Mouse (Mus musculus): ENCODE measurements around the gene Plppr1.
"Not testable (repeated sequence)": the region's sequence is repeated elsewhere in the genome, so short reads cannot be mapped to it uniquely, and the experiment has no call there.

Gene Plppr1

DNA sequence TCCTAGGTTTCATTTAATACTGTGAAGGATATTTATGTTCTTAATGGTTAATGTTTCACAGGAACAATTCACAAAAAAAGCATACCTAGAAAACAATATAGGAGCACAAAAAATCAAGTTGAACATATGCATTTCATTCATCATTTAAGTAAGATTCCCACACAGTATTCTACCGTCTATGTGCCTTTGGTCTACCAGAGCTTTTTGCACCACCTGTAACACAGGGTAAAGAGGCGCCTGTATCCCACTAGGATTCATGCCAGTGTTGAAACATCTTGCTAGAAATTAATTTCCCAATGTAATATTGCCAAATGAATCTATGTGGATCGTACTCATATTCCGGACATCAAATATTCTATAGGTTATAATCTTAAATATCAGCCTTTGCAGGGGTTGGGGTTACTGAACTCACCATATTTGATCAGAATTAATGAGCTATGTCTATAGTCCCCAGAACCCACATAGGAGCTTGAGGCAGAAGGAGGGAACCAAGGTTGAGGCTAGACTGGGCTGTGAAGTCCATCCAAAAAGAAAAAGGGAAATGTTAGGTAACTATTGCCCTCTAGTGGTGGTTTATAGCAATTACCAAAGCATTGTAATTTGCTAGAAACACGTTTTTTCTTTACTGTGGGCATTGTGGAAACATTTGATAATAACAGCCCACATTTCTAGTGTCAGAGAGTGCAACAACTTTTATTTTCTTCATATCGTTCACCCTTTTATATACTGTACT, 263.0 kb downstream of the Plppr1 start:
- in situ Hi-C loops (cut with MboI; ENCODE audit: low pct_unique_long_range_greater_than_20kb in 1 of 2, low sequenced_read_pairs in 2 of 2, unreplicated experiment in 1 of 2): no loop called here

DNA sequence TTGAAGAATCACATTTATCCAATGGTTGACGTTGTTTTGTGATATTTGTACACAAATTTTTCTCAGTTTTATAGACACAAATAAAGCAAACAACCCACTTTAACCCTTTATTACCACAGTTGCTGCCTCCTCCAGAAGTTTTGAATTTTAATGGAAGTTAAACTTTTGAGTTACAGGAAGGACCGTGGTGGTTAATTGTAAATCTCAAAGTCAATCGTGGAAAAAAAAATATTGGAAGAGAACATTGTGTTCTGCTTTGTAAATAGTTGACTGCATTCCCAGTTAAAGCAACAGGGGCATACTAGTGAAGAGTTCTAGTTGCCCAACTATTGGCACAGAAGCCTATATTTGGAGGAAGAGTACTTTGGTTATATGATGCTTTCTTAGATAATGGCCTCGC, 278.9 kb downstream of the Plppr1 start:
- in situ Hi-C loops (cut with MboI; ENCODE audit: low pct_unique_long_range_greater_than_20kb in 1 of 2, low sequenced_read_pairs in 2 of 2, unreplicated experiment in 1 of 2): not testable (repeated sequence)

DNA sequence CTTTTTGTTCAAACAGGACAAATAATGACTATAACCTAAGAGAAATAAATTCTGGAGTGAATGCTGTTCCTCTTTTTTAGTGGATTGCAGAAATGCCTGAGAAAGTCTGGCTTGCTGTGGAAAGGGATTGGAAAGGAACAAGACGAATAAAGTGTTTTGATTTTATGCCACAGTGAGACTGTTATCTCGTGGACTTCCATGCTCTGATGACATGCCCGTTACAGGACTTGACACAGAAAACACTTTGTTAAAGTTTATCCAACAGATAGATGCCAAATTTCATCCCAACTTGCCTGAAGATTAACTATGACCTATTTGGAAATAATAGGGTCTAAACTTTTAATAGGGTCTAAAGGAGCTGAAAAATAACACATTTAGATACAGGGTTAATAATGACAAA, 281.0 kb downstream of the Plppr1 start:
- in situ Hi-C loops (cut with MboI; ENCODE audit: low pct_unique_long_range_greater_than_20kb in 1 of 2, low sequenced_read_pairs in 2 of 2, unreplicated experiment in 1 of 2): not testable (repeated sequence)

DNA sequence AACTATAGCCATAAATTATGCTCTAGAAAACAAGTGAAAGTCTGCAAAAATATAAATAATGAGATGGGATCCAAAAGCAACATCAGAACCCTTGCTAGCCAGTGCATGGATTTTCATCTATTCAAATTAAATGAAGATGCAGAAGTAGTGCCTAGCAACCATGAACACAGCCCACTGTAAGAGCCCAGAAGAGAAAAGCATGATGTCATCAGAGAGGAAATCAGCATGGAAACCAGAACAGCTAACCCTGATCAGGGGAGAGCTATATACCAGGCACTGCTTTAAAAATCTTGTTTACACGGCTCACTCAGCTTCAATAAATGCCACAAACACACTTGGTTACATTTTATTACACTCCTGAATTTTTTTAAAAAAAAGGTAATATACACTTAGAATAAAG, 288.9 kb downstream of the Plppr1 start:
- in situ Hi-C loops (cut with MboI; ENCODE audit: low pct_unique_long_range_greater_than_20kb in 1 of 2, low sequenced_read_pairs in 2 of 2, unreplicated experiment in 1 of 2): not testable (repeated sequence)

DNA sequence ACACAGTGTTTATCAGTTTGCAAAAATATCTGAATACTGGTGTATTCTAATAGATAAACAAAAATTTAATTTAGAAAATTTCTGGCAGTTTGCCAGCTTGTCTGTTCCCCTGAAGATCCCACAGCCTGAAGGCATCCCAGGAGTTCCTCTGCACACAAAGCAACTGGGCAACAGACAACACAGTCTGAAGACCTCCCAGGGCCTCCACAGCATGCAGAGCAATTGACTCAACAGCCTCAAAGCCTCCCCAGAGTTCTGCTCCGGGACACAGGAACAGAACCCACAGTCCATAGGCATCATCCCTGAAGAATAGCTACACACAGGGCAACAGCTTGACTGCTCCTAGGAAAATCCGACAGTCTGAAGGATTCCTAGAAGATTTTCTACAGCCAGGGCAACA, 289.6 kb downstream of the Plppr1 start:
- in situ Hi-C loops (cut with MboI; ENCODE audit: low pct_unique_long_range_greater_than_20kb in 1 of 2, low sequenced_read_pairs in 2 of 2, unreplicated experiment in 1 of 2): no loop called here

DNA sequence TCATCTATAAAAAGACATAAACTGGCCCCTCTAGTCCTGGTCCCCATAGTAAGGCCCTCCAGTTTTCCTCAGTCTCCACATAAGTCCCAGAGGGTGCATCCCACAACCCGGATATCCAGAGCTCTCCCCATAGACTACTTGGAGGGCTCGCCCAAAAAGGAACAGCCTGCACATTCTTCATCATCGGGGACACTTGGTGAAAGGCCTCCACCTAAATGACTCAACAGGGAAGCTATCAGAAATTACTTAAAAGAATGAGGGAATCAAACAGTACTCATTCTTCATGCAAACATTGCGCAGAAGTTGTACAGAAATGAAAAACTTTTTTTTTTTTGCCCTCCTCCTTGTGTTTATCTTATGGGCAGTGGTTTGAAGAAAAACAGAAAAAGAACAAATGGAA, 291.4 kb downstream of the Plppr1 start:
- in situ Hi-C loops (cut with MboI; ENCODE audit: low pct_unique_long_range_greater_than_20kb in 1 of 2, low sequenced_read_pairs in 2 of 2, unreplicated experiment in 1 of 2): no loop called here

DNA sequence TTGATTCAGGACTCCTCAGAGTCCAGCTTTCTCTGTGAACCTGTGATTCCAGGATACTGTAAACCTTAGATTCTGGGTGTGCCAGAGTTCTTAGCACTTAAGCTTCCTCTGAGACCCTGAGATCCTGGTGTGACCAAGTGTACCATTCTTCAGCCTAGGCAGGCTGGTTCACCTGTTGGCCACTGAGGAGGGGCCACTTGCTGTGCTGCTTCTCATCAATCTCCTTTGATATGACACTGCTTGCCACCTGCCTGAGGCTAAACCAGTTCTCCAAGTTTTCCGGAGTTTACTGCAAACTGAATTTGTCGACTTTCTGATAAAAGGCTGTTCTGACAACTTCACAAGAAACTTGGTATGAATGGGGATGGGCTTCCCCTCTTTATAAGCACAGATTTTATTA, 298.0 kb downstream of the Plppr1 start:
- in situ Hi-C loops (cut with MboI; ENCODE audit: low pct_unique_long_range_greater_than_20kb in 1 of 2, low sequenced_read_pairs in 2 of 2, unreplicated experiment in 1 of 2): no loop called here

DNA sequence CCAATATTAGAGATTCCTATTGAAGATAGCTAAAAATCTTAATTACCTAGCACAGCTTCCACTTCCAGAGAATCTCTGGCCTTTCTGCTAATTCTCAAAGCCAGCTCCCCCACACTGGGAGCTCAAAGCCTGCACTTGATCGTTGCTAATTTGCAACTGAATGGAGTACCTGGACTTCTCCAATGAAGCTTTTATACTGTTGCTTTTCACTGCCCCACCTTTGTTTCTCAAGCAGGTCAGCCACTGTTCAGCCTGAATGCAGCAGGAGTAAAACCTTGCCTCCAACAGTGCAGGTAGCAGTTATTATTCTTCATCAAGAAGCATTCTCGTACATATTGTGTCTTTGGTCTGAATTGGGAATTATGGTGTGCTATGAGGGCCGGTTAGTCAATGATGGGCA, 309.0 kb downstream of the Plppr1 start:
- in situ Hi-C loops (cut with MboI; ENCODE audit: low pct_unique_long_range_greater_than_20kb in 1 of 2, low sequenced_read_pairs in 2 of 2, unreplicated experiment in 1 of 2): not testable (repeated sequence)

DNA sequence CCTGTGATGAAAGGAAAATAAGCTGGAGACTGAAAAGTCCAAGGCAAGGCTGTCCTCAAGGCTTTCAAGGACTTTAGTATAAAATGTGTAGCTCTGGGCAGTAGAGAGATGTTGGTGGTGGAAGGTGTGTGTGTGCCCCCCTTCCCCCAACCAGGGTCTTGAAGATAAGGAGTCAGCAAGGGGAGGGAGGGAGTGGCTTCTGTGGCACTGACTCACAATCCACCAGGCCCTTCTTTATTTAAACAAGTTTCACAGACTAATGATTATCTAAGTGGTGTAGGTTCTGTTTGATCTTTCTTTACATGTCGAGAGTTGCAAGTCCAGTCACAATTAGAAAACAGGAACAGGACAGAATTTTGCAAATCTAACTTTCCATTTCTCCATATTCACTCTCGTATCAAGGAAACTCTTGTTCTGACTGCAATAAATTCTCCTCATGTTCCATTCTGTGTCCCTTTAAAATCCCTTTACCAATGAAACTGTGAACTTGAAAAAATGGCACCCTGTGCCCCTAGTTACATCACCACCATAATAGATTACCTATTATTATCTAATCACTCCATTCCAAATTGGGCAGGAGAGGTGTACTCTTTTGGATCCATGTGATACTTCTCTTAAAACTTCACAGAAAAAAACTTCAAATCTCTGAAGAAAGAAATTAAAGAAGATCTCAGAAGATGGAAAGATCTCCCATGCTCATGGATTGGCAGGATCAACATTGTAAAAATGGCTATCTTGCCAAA, 324.7 kb downstream of the Plppr1 start:
- in situ Hi-C loops (cut with MboI; ENCODE audit: low pct_unique_long_range_greater_than_20kb in 1 of 2, low sequenced_read_pairs in 2 of 2, unreplicated experiment in 1 of 2): not testable (repeated sequence)

DNA sequence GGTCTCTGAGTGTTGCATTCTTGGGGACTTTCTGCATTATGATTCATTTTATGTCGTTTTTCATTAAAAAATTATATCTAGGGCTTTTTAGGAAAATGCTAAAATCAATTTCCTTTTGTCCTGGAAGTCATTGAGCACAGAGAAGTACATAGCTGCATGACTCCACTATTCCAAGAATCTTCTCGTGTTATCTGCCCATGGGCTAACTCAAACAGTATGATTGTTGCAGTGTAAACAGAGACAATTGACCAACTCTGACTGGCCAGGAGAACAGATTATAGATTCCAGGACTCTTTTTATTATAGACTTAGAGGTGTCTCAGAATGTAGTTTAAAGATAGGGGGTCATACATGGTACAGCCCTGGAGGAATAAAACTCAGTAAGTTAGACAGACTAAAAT, 327.8 kb downstream of the Plppr1 start:
- in situ Hi-C loops (cut with MboI; ENCODE audit: low pct_unique_long_range_greater_than_20kb in 1 of 2, low sequenced_read_pairs in 2 of 2, unreplicated experiment in 1 of 2): no loop called here

All from mouse embryonic stem cell (cell line).